Mouse (Mus musculus) liver, adult 2 months (tissue): Measurements from ENCODE around the gene Cacng7.

ENCODE experiments used
- CTCF ChIP-seq: fragments of 200-500 bp; IDR thresholded peaks from 2 replicates; pipeline ENCODE4 v1.5.1; 2011; ENCODE audit warnings: low read depth, low read length, control low read depth
- POLR2A ChIP-seq: fragments of 200-500 bp; IDR thresholded peaks from 2 replicates; pipeline ENCODE4 v1.6.1; 2011; ENCODE audit warnings: low read length, control low read depth; ENCODE audit not compliant: insufficient read depth; ENCODE audit errors: extremely low read depth

DNA sequence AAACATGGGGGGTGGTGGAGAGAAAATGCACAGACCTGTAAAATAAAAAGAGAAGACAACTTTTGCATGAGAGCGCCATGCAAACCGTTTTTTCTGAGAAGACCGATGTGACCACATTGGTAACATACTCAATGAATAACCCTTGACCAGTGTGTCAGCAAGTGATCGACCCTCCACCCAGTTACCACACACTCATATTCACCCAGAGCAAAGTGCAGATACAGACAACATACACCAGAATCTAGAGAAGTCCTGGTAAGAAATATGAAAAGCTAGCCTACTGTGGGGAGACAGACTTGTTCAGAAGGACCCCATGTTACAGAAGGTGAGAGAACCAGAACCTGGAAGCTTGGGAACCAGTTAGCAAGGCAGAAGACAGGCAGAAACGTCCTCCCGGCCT is 1.6 kb upstream of the Cacng7 start:
- no peak for TF ChIP-seq CTCF
- TF ChIP-seq POLR2A: no peak
